ENCODE assay signal across 11 mouse cellular contexts in the genomic region with DNA sequence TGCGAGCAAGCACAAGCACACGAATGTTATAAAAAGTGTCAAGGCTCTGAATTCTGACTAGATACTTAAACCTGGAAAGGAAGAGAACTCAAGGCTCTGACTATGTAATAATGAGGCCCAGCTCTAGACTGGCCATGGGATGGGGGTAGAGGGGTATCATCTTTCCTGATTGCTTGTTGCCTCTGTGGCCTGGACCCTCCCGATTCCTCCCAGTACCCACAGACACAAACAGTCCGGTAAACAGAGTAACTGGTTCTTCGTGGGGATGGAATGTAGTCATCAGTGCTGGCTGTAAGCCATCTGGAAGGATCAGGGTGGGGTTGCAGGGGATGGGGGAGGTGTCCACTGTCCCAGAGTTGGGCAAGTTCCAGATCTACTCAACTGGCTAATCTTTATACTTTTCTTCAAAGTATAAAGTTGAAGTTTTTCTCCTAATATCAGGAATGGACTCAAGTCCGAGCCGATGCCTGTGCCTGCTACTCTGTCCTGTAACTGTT. TPM values are rescaled to one million over a fixed set of nuclear protein-coding genes. Genes with fewer than 3 reads are reported as not detected.
A peak's percentile ranks its signal among the peaks of the same experiment; 100 is the strongest.
DNase-seq lines count a peak whose midpoint lies in the region; ATAC-seq and TF ChIP-seq lines count a peak whose summit lies in the region.
"Had no signal": no experiment of that assay in that cellular context is flagged by ENCODE, and none has a peak within 500 bp of the region (broad histone marks: within the 10 kb centered on the region; RNA-seq: fewer than 3 reads in every experiment).

No protein-coding gene starts in this region.

- no peaks in the 10 kb centered on the region for H3K9me3 ChIP-seq in lung, postnatal 0 days (ENCODE audit: low read length)
- H3K9me3 ChIP-seq in intestine, embryonic 15.5 days, result no peaks in the 10 kb centered on the region
- H3K9me3 ChIP-seq in stomach, embryonic 16.5 days (replicated peaks; ENCODE audit: control insufficient read depth, low read length), result no peaks in the 10 kb centered on the region
- H3K9me3 ChIP-seq in hindbrain, postnatal 0 days (ENCODE audit: low read length), result no peaks in the 10 kb centered on the region

- peak overlapping the region; percentile 15; the same call in 1 of the 2 replicates for H3K27ac ChIP-seq in lung, postnatal 0 days (ENCODE audit: low read length)
- peak overlapping the region; percentile 73 for H3K27ac ChIP-seq in intestine, embryonic 15.5 days
- H3K27ac ChIP-seq in stomach, embryonic 16.5 days (ENCODE audit: low read length), result peak overlapping the region; percentile 9
- no peak overlapping the region for H3K27ac ChIP-seq in hindbrain, postnatal 0 days
- H3K27ac ChIP-seq: macrophage had no signal

- H3K4me1 ChIP-seq in lung, postnatal 0 days (ENCODE audit: insufficient read depth, low read depth, low read length), result no peaks in the 10 kb centered on the region; the same call in 1 of the 2 replicates
- peaks cover 17% of the 10 kb centered on the region for H3K4me1 ChIP-seq in intestine, embryonic 15.5 days (replicated peaks)
- peaks cover 15% of the 10 kb centered on the region for H3K4me1 ChIP-seq in stomach, embryonic 16.5 days (ENCODE audit: control insufficient read depth, insufficient read depth, low read length)
- no peaks in the 10 kb centered on the region for H3K4me1 ChIP-seq in hindbrain, postnatal 0 days (ENCODE audit: insufficient read depth, low read length)

- H3K36me3 ChIP-seq in lung, postnatal 0 days (ENCODE audit: insufficient read depth, low read length), result no peaks in the 10 kb centered on the region
- H3K36me3 ChIP-seq in intestine, embryonic 15.5 days, result no peaks in the 10 kb centered on the region
- no peaks in the 10 kb centered on the region for H3K36me3 ChIP-seq in stomach, embryonic 16.5 days (ENCODE audit: control insufficient read depth, insufficient read depth, low read length)
- 0 out of 2 replicates have a peak, but pooled peaks cover 3% of the 10 kb centered on the region for H3K36me3 ChIP-seq in hindbrain, postnatal 0 days (ENCODE audit: insufficient read depth, low read length)

- peak; percentile 30 for DNase-seq in lung, postnatal 0 days (ENCODE audit: low spot score)
- no peak for DNase-seq in lung, postnatal 36 days
- DNase-seq in kidney, postnatal 36 days, result peak; percentile 28 to 30
- no peak for DNase-seq in frontal cortex, postnatal 10 days (ENCODE audit: low spot score in 2 of 2)
- no peak for DNase-seq in hindbrain, postnatal 0 days (ENCODE audit: low spot score)
- DNase-seq: cerebellum, adult 9-10 months; right cerebral cortex, postnatal 14 days had no signal

- ATAC-seq in lung, postnatal 0 days, result 0 out of 2 replicates have a peak, but pooled peaks have one; percentile 15
- no peak for ATAC-seq in intestine, embryonic 15.5 days
- ATAC-seq in stomach, embryonic 16.5 days (ENCODE audit: insufficient read depth, low FRiP score), result no peak
- ATAC-seq in hindbrain, postnatal 0 days, result no peak

- H3K4me3 ChIP-seq in lung, postnatal 0 days (ENCODE audit: low read depth, low read length), result no peak overlapping the region
- no peak overlapping the region for H3K4me3 ChIP-seq in intestine, embryonic 15.5 days (replicated peaks)
- H3K4me3 ChIP-seq in stomach, embryonic 16.5 days (replicated peaks; ENCODE audit: low read length), result no peak overlapping the region
- no peak overlapping the region for H3K4me3 ChIP-seq in hindbrain, postnatal 0 days (ENCODE audit: low read length)

- 46% methylated on average over 7 of the region's 7 CpGs for WGBS in lung, postnatal 0 days
- 52% methylated on average over 7 of the region's 7 CpGs for whole genome bisulfite sequencing in intestine, embryonic 15.5 days
- WGBS in stomach, embryonic 16.5 days, result 44% methylated on average over 7 of the region's 7 CpGs
- 73% methylated on average over 7 of the region's 7 CpGs for WGBS in hindbrain, postnatal 0 days

- no peaks in the 10 kb centered on the region for H3K27me3 ChIP-seq in lung, postnatal 0 days (replicated peaks; ENCODE audit: insufficient read depth, low read length)
- no peaks in the 10 kb centered on the region for H3K27me3 ChIP-seq in intestine, embryonic 15.5 days (replicated peaks)
- H3K27me3 ChIP-seq in stomach, embryonic 16.5 days (ENCODE audit: control insufficient read depth, insufficient read depth, low read length), result no peaks in the 10 kb centered on the region
- H3K27me3 ChIP-seq in hindbrain, postnatal 0 days (ENCODE audit: insufficient read depth, low read length), result no peaks in the 10 kb centered on the region

- no peak for TF ChIP-seq EP300 in lung, postnatal 0 days (IDR thresholded peaks at IDR 0.05)

- no peak for TF ChIP-seq CTCF in lung, postnatal 0 days (IDR thresholded peaks at IDR 0.05)
- no peak for TF ChIP-seq CTCF in hindbrain, postnatal 0 days (IDR thresholded peaks at IDR 0.05; ENCODE audit: low read depth)

- H3K4me2 ChIP-seq in lung, postnatal 0 days (replicated peaks; ENCODE audit: low read depth, low read length), result no peak overlapping the region
- 0 out of 2 replicates have a peak overlapping the region, but pooled peaks have one; percentile 6 for H3K4me2 ChIP-seq in intestine, embryonic 15.5 days (replicated peaks)
- H3K4me2 ChIP-seq in stomach, embryonic 16.5 days (ENCODE audit: low read depth, low read length), result no peak overlapping the region
- no peak overlapping the region for H3K4me2 ChIP-seq in hindbrain, postnatal 0 days (ENCODE audit: low read depth, low read length)
- H3K4me2 ChIP-seq: heart, embryonic 11.5 days had no signal

- no peak overlapping the region for H3K9ac ChIP-seq in lung, postnatal 0 days (replicated peaks; ENCODE audit: low read depth)
- no peak overlapping the region for H3K9ac ChIP-seq in intestine, embryonic 15.5 days
- no peak overlapping the region for H3K9ac ChIP-seq in stomach, embryonic 16.5 days (ENCODE audit: low read length)
- H3K9ac ChIP-seq in hindbrain, postnatal 0 days (replicated peaks; ENCODE audit: low read length), result no peak overlapping the region

RNA-seq across cellular contexts. Expression of a gene that starts 17.5 kb away (rescaled TPM):
- 61.4 and 66.6 TPM in 2 replicates for polyA plus RNA-seq in lung, postnatal 0 days (2015; fragmentation: Nextera tagmentation; extraction: Ambion mirVana)
- 64.1 and 74.9 TPM in 2 replicates for polyA plus RNA-seq in intestine, embryonic 15.5 days (2015; fragmentation: Nextera tagmentation; extraction: Ambion mirVana)
- 58.4 and 60.1 TPM in 2 replicates for polyA plus RNA-seq in stomach, embryonic 16.5 days (2015; fragmentation: Nextera tagmentation; extraction: Ambion mirVana)
- total RNA-seq in hindbrain, postnatal 0 days (2014; rRNA removed), result 51.2 and 61.4 TPM in 2 replicates
- polyA plus RNA-seq in hindbrain, postnatal 0 days (2015; fragmentation: Nextera tagmentation; extraction: Ambion mirVana), result 60.8 and 62.5 TPM in 2 replicates

RNA-seq across cellular contexts. Expression of a gene that starts 44.7 kb away (rescaled TPM):
- 22.6 and 23.2 TPM in 2 replicates for polyA plus RNA-seq in lung, postnatal 0 days (2015; fragmentation: Nextera tagmentation; extraction: Ambion mirVana)
- 13.3 and 13.8 TPM in 2 replicates for polyA plus RNA-seq in intestine, embryonic 15.5 days (2015; fragmentation: Nextera tagmentation; extraction: Ambion mirVana)
- 17.7 and 17.9 TPM in 2 replicates for polyA plus RNA-seq in stomach, embryonic 16.5 days (2015; fragmentation: Nextera tagmentation; extraction: Ambion mirVana)
- total RNA-seq in hindbrain, postnatal 0 days (2014; rRNA removed), result 69.8 and 71.3 TPM in 2 replicates
- polyA plus RNA-seq in hindbrain, postnatal 0 days (2015; fragmentation: Nextera tagmentation; extraction: Ambion mirVana), result 8.8 and 9.5 TPM in 2 replicates

Comparison
In these comparisons a context has a peak if more than half of its experiments do, and no peak if none do; other contexts are left out.
1. DNase-seq: peak in lung, postnatal 0 days (single experiment) and kidney, postnatal 36 days (2 of 2); none in lung, postnatal 36 days (single experiment), frontal cortex, postnatal 10 days (0 of 2) and hindbrain, postnatal 0 days (single experiment).